Mouse (Mus musculus) limb, embryonic 14.5 days (tissue): ENCODE measurements around the gene Dnajc28. TPM values are rescaled to one million over a fixed set of nuclear protein-coding genes. Genes with fewer than 3 reads are reported as not detected.

Experiments
- ATAC-seq: fragments of 200-750 bp; cut with Nextera tagmentation; 2 replicates; pipeline ENCODE4 v1.8.0; 2017; ENCODE audit warnings: low read depth, moderate number of reproducible peaks, moderate TSS enrichment; ENCODE audit not compliant: low FRiP score
- DNase-seq: peaks from one replicate; pipeline ENCODE4 v3.0.0-alpha.2; 2015; ENCODE audit warnings: low spot score
- H3K27ac ChIP-seq: fragments of 300-500 bp; sonication (generic); replicated peaks from 2 replicates; pipeline ENCODE4 v1.5.1; 2014; ENCODE audit warnings: low read depth, mild to moderate bottlenecking, low read length, moderate library complexity, mixed read lengths
- H3K27me3 ChIP-seq: fragments of 300-500 bp; sonication (generic); 2 replicates; pipeline ENCODE4 v1.6.1; 2014; ENCODE audit warnings: low read length, mixed read lengths; ENCODE audit not compliant: control insufficient read depth, insufficient read depth
- H3K36me3 ChIP-seq: fragments of 300-500 bp; sonication (generic); 2 replicates; pipeline ENCODE4 v1.6.1; 2014; ENCODE audit warnings: mild to moderate bottlenecking, low read length, moderate library complexity, mixed read lengths; ENCODE audit not compliant: control insufficient read depth, insufficient read depth
- H3K4me1 ChIP-seq: fragments of 300-500 bp; sonication (generic); 2 replicates; pipeline ENCODE4 v1.6.1; 2014; ENCODE audit warnings: antibody characterized with exemption, low read length, mixed read lengths; ENCODE audit not compliant: control insufficient read depth, insufficient read depth
- H3K4me2 ChIP-seq: fragments of 300-500 bp; sonication (generic); replicated peaks from 2 replicates; pipeline ENCODE4 v1.6.1; 2014; ENCODE audit warnings: low read depth, mild to moderate bottlenecking, low read length, moderate library complexity; ENCODE audit not compliant: severe bottlenecking
- H3K4me3 ChIP-seq: fragments of 300-500 bp; sonication (generic); replicated peaks from 2 replicates; pipeline ENCODE4 v1.5.1; 2014; ENCODE audit warnings: low read length
- H3K9ac ChIP-seq: fragments of 300-500 bp; sonication (generic); 2 replicates; pipeline ENCODE4 v1.6.1; 2014; ENCODE audit warnings: mild to moderate bottlenecking, low read depth, low read length, moderate library complexity; ENCODE audit not compliant: severe bottlenecking
- H3K9me3 ChIP-seq: fragments of 300-500 bp; sonication (generic); 2 replicates; pipeline ENCODE4 v1.6.1; 2016; ENCODE audit warnings: low read length; ENCODE audit not compliant: control insufficient read depth
- POLR2A ChIP-seq: fragments of 200-500 bp; IDR thresholded peaks from 2 replicates; pipeline ENCODE4 v1.8.0; 2012; ENCODE audit warnings: inconsistent platforms, mild to moderate bottlenecking, moderate library complexity, borderline replicate concordance; ENCODE audit not compliant: insufficient read depth, insufficient read length; ENCODE audit errors: extremely low read depth
- WGBS: fragments of 180-500 bp; shearing (Covaris S2); extraction: QIAGEN DNeasy Blood & Tissue Kit; methylation state at CpG from one replicate; pipeline ENCODE4 v1.1.7; 2014; 5-methylcytosine and 5-hydroxymethylcytosine counted together
- polyA plus RNA-seq, 2 experiments: library from polyadenylated mRNA; depleted of rRNA in 1 of 2; stranded (reverse) in 1 of 2; unstranded in 1 of 2; fragments of >200 nt; fragmentation: Nextera tagmentation in 1 of 2; extraction: Ambion mirVana in 1 of 2; gene quantifications; 2 replicates each; pipeline versions ENCODE4 v1.2.1 to v1.2.3; 2012 to 2014

Dnajc28 gene
- polyA plus RNA-seq, 2 experiments = 1.7 to 2.9 TPM

DNA sequence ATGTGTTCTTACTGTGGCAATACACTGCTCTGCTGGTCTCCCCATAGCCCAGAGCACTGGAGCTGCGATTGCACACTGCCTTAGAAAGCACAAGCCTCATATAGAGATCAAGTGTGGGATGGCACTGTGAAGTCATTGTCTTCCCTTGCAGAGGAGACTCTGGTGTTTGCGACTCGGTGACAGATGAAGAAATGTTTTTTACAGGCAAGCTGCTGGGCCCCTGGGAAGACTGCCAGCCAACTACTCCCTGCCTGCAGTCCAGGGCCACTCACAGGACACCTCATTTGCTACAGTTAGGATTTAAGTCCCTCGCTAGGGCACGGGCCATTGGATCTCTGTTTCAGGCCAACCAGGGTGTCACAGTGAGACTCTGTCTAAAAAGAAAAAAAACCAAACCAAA lies 13.6 kb upstream of the Dnajc28 start:
- Histone ChIP-seq H3K27me3 (no peaks in the 10 kb centered on the region), H3K9me3 (no peaks in the 10 kb centered on the region), H3K4me2 (no peak overlapping the region), H3K27ac (no peak overlapping the region), H3K4me1 (no peaks in the 10 kb centered on the region), H3K9ac (no peak overlapping the region), H3K4me3 (no peak overlapping the region), H3K36me3 (peaks cover 92% of the 10 kb centered on the region)
- no peak for TF ChIP-seq POLR2A
- WGBS = 92% methylated on average over 5 of the region's 5 CpGs
- ATAC-seq (no peak), DNase-seq (no peak)

DNA sequence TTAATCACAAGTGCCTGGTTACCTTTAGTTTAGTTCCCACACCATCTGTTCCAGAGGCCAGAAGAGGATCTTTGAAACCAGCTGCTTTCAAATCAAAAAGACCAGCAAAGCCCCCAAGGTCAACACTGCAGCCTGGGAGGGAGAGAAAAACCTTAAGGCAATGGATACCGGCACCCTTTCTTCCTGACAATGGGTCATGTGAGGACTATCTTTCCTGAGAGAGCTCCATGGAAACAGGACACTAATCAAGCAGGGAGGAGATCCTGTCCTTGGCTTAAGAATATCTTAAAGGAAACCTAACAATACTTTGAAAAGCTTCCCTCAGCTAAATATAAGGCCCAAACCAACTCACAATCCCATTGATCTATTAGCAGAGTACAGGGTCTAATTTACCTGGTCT lies 11.8 kb upstream of the Dnajc28 start:
- 73% methylated on average over 1 of the region's 1 CpGs for WGBS
- no peak for TF ChIP-seq POLR2A
- DNase-seq (no peak), ATAC-seq (no peak)
- Histone ChIP-seq H3K27ac (no peak overlapping the region), H3K4me2 (no peak overlapping the region), H3K27me3 (no peaks in the 10 kb centered on the region), H3K9ac (no peak overlapping the region), H3K4me3 (no peak overlapping the region), H3K4me1 (no peaks in the 10 kb centered on the region), H3K9me3 (no peaks in the 10 kb centered on the region), H3K36me3 (peaks cover 89% of the 10 kb centered on the region)

DNA sequence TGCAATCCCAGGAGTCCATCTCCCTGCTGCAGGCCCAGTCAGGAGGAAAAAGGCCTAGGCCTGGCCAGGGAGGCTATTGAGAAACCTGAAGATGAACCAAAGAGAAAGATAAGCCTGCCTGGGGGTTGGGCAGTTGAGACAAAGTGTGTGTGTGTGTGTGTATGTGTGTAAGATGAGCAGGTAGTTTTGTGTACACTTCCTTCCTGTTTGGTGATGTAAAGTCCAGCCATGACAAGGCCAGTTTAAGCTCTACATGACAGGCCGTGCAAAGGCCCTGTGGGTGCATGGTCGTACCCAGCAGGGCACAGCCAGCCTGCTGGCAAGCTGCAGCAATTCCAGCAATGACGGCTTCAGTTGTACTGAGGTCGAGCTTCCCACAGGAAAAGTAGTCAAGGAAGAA lies 10.9 kb upstream of the Dnajc28 start:
- peaks cover 87% of the 10 kb centered on the region for H3K36me3 ChIP-seq
- TF ChIP-seq POLR2A = no peak
- 92% methylated on average over 4 of the region's 4 CpGs for WGBS

DNA sequence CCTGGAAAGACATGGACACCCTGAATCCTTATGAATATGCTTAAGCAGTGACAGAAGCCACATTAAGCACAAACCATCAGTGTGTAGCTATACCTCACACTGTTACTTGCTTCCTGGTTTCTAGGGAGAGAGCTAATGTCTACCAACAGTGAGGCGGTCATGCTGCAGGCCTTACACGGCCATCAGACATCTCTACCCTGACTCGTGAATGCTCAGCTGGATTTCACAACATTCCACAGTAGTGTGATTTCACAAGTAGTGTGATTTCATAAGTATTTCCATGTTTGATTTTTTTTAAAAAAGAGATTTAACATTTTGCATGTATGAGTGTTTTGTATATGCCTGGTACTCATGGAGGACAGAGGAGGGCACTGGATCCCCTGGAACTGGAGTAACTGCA lies 9.8 kb upstream of the Dnajc28 start:
- ATAC-seq = no peak
- H3K9me3 ChIP-seq = no peaks in the 10 kb centered on the region
- no peaks in the 10 kb centered on the region for H3K4me1 ChIP-seq
- H3K27ac ChIP-seq = no peak overlapping the region
- DNase-seq = no peak
- no peak overlapping the region for H3K9ac ChIP-seq
- peaks cover 90% of the 10 kb centered on the region for H3K36me3 ChIP-seq
- WGBS = 94% methylated on average over 3 of the region's 3 CpGs
- H3K4me2 ChIP-seq = no peak overlapping the region
- no peaks in the 10 kb centered on the region for H3K27me3 ChIP-seq
- no peak for TF ChIP-seq POLR2A
- H3K4me3 ChIP-seq = no peak overlapping the region

More for the DNA sequence above, 10.9 kb upstream of the Dnajc28 start:
- Histone ChIP-seq H3K4me2 (no peak overlapping the region), H3K27ac (no peak overlapping the region), H3K4me1 (no peaks in the 10 kb centered on the region), H3K9ac (no peak overlapping the region), H3K9me3 (no peaks in the 10 kb centered on the region), H3K27me3 (no peaks in the 10 kb centered on the region), H3K4me3 (no peak overlapping the region)
- ATAC-seq = no peak
- no peak for DNase-seq

DNA sequence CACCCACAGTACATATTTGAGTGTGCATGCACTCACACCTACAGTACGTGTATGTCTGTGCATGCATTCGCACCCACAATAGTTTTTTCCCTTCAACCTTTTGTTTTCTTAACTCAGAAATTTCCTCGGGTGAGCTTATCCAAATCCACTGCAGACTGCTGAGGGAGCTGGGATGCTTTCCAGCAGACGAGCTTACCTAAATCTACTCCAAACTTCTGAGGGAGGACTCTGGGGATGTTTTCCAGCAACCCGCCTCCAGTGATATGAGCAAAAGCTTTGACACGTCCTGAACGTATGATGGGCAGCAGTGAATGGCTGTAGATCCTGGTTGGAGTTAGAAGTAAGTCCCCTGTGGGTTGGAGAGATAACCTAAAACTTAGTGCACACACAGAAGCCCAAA lies 9.0 kb upstream of the Dnajc28 start:
- Histone ChIP-seq H3K9ac (no peak overlapping the region), H3K4me3 (no peak overlapping the region), H3K9me3 (no peaks in the 10 kb centered on the region), H3K36me3 (peaks cover 91% of the 10 kb centered on the region), H3K27ac (no peak overlapping the region), H3K27me3 (no peaks in the 10 kb centered on the region), H3K4me1 (no peaks in the 10 kb centered on the region), H3K4me2 (no peak overlapping the region)
- DNase-seq (no peak), ATAC-seq (no peak)
- WGBS = 89% methylated on average over 7 of the region's 7 CpGs
- no peak for TF ChIP-seq POLR2A

DNA sequence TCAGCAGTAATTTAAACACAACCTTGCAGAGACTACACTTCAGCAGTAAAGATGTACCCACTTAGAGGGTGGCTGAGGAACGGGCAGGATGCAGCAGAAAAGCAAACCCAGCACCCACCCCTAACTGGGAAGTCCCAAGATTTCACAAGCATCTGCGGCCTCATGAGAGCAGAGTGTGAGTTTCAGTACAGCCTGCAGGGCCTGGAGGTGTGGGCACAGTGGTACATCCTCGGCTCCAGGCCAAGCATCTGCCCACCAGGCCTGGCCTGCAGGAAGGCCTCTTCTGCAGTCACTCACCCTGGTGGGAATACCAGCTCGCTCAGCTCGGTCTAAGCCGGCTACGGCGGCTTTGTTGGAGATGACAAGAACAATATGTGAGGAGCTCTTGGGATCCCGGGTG lies 4.2 kb upstream of the Dnajc28 start:
- Histone ChIP-seq H3K36me3 (peaks cover 73% of the 10 kb centered on the region), H3K9me3 (no peaks in the 10 kb centered on the region), H3K27ac (no peak overlapping the region), H3K4me1 (no peaks in the 10 kb centered on the region), H3K4me2 (no peak overlapping the region), H3K9ac (no peak overlapping the region), H3K4me3 (no peak overlapping the region), H3K27me3 (no peaks in the 10 kb centered on the region)
- no peak for TF ChIP-seq POLR2A
- DNase-seq (no peak), ATAC-seq (no peak)
- WGBS = 97% methylated on average over 9 of the region's 9 CpGs
